Mouse (Mus musculus) heart, embryonic 16.5 days (tissue): ENCODE measurements at regions not wholly inside any gene's neighbourhood (a gene's known extent, or its start where the extent isn't known, plus 50 kb on each side); places are given as distances from the start of the nearest gene placed in this dataset.

Source experiments
- ATAC-seq: fragments of 200-750 bp; cut with Nextera tagmentation; replicated peaks from 2 replicates; pipeline ENCODE4 v1.8.0; 2017; ENCODE audit warnings: moderate number of reproducible peaks; ENCODE audit not compliant: insufficient read depth, low FRiP score; ENCODE audit errors: extremely low read depth
- H3K27ac ChIP-seq: fragments of 300-500 bp; sonication (generic); 2 replicates; pipeline ENCODE4 v1.5.1; 2014; ENCODE audit warnings: mild to moderate bottlenecking, low read length, control low read depth, moderate library complexity
- H3K27me3 ChIP-seq: fragments of 300-500 bp; sonication (generic); 2 replicates; pipeline ENCODE4 v1.6.1; 2014; ENCODE audit warnings: low read length, mixed read lengths; ENCODE audit not compliant: control insufficient read depth, insufficient read depth
- H3K36me3 ChIP-seq: fragments of 300-500 bp; sonication (generic); 2 replicates; pipeline ENCODE4 v1.6.1; 2014; ENCODE audit not compliant: control insufficient read depth, insufficient read depth
- H3K4me1 ChIP-seq: fragments of 300-500 bp; sonication (generic); 2 replicates; pipeline ENCODE4 v1.6.1; 2014; ENCODE audit warnings: low read length, mixed read lengths; ENCODE audit not compliant: control insufficient read depth, insufficient read depth
- H3K4me2 ChIP-seq: fragments of 300-500 bp; sonication (generic); 2 replicates; pipeline ENCODE4 v1.6.1; 2014; ENCODE audit warnings: low read depth, mild to moderate bottlenecking, control low read depth, low read length
- H3K4me3 ChIP-seq: fragments of 300-500 bp; sonication (generic); 2 replicates; pipeline ENCODE4 v1.5.1; 2014; ENCODE audit warnings: mild to moderate bottlenecking, control low read depth, low read length
- H3K9ac ChIP-seq: fragments of 300-500 bp; sonication (generic); 2 replicates; pipeline ENCODE4 v1.6.1; 2014; ENCODE audit warnings: low read length, control low read depth
- H3K9me3 ChIP-seq: fragments of 300-500 bp; sonication (generic); replicated peaks from 2 replicates; pipeline ENCODE4 v1.6.1; 2016; ENCODE audit warnings: low read length; ENCODE audit not compliant: control insufficient read depth
- WGBS: fragments of 180-500 bp; shearing (Covaris S2); extraction: QIAGEN DNeasy Blood & Tissue Kit; methylation state at CpG from one replicate; pipeline ENCODE4 v1.1.7; 2014; 5-methylcytosine and 5-hydroxymethylcytosine counted together

GRCm38 (mm10) chr7:134491326-134491725 is 105.9 kb upstream of the D7Ertd443e start:
- Histone ChIP-seq H3K27ac (no peak overlapping the region), H3K9ac (no peak overlapping the region)

GRCm38 (mm10) chr7:134497219-134497618 is 111.8 kb upstream of the D7Ertd443e start:
- no peak overlapping the region for H3K4me2 ChIP-seq
- no peaks in the 10 kb centered on the region for H3K27me3 ChIP-seq
- no peak overlapping the region for H3K4me3 ChIP-seq
- H3K9me3 ChIP-seq: no peaks in the 10 kb centered on the region
- no peaks in the 10 kb centered on the region for H3K36me3 ChIP-seq
- no peak overlapping the region for H3K9ac ChIP-seq
- H3K27ac ChIP-seq: no peak overlapping the region
- WGBS: 69% methylated on average over 11 of the region's 11 CpGs
- H3K4me1 ChIP-seq: peaks cover 11% of the 10 kb centered on the region
- ATAC-seq: no peak

More at GRCm38 (mm10) chr7:134491326-134491725, 105.9 kb upstream of the D7Ertd443e start:
- no peak overlapping the region for H3K4me2 ChIP-seq
- H3K9me3 ChIP-seq: no peaks in the 10 kb centered on the region
- H3K27me3 ChIP-seq: no peaks in the 10 kb centered on the region
- no peak overlapping the region for H3K4me3 ChIP-seq
- H3K36me3 ChIP-seq: no peaks in the 10 kb centered on the region
- 73% methylated on average over 4 of the region's 4 CpGs for WGBS
- H3K4me1 ChIP-seq: no peaks in the 10 kb centered on the region
- no peak for ATAC-seq

GRCm38 (mm10) chr7:134497870-134498269 is 112.4 kb upstream of the D7Ertd443e start:
- H3K4me2 ChIP-seq: no peak overlapping the region
- H3K4me1 ChIP-seq: peaks cover 11% of the 10 kb centered on the region
- no peaks in the 10 kb centered on the region for H3K27me3 ChIP-seq
- no peaks in the 10 kb centered on the region for H3K9me3 ChIP-seq
- no peaks in the 10 kb centered on the region for H3K36me3 ChIP-seq
- H3K27ac ChIP-seq: no peak overlapping the region
- H3K4me3 ChIP-seq: no peak overlapping the region
- WGBS: 75% methylated on average over 4 of the region's 4 CpGs
- no peak overlapping the region for H3K9ac ChIP-seq
- no peak for ATAC-seq

- WGBS: 32% methylated on average over 9 of the region's 9 CpGs
- Histone ChIP-seq H3K4me3 (peak overlapping the region; percentile 16; the same call in 1 of the 2 replicates), H3K27ac (peak overlapping the region; percentile 43; the same call in 1 of the 2 replicates), H3K9ac (peak overlapping the region; percentile 51), H3K4me2 (peak overlapping the region; percentile 51), H3K36me3 (no peaks in the 10 kb centered on the region), H3K4me1 (peaks cover 11% of the 10 kb centered on the region), H3K9me3 (no peaks in the 10 kb centered on the region), H3K27me3 (no peaks in the 10 kb centered on the region)
- peak; percentile 75 for ATAC-seq
Observed at GRCm38 (mm10) chr7:134498716-134499115, 113.3 kb upstream of the D7Ertd443e start.

- no peak overlapping the region for H3K27ac ChIP-seq
- no peaks in the 10 kb centered on the region for H3K27me3 ChIP-seq
- H3K9me3 ChIP-seq: no peaks in the 10 kb centered on the region
- no peaks in the 10 kb centered on the region for H3K36me3 ChIP-seq
- H3K4me3 ChIP-seq: peak overlapping the region; percentile 16; the same call in 1 of the 2 replicates
- peak overlapping the region; percentile 51 for H3K9ac ChIP-seq
- peak overlapping the region; percentile 51 for H3K4me2 ChIP-seq
- no peak for ATAC-seq
- 25% methylated on average over 4 of the region's 4 CpGs for WGBS
- peaks cover 11% of the 10 kb centered on the region for H3K4me1 ChIP-seq
Observed at GRCm38 (mm10) chr7:134499429-134499828, 114.0 kb upstream of the D7Ertd443e start.

GRCm38 (mm10) chr7:134500210-134500609 is 114.7 kb upstream of the D7Ertd443e start:
- Histone ChIP-seq H3K4me1 (peaks cover 11% of the 10 kb centered on the region), H3K27ac (no peak overlapping the region), H3K36me3 (no peaks in the 10 kb centered on the region), H3K4me3 (no peak overlapping the region), H3K4me2 (no peak overlapping the region), H3K9me3 (no peaks in the 10 kb centered on the region), H3K9ac (no peak overlapping the region), H3K27me3 (no peaks in the 10 kb centered on the region)
- WGBS: 49% methylated on average over 4 of the region's 4 CpGs
- no peak for ATAC-seq

GRCm38 (mm10) chr7:134501079-134501478 is 115.6 kb upstream of the D7Ertd443e start:
- no peak overlapping the region for H3K27ac ChIP-seq
- no peaks in the 10 kb centered on the region for H3K9me3 ChIP-seq
- H3K36me3 ChIP-seq: no peaks in the 10 kb centered on the region
- H3K9ac ChIP-seq: no peak overlapping the region
- H3K4me2 ChIP-seq: no peak overlapping the region
- H3K27me3 ChIP-seq: no peaks in the 10 kb centered on the region
- ATAC-seq: no peak
- 27% methylated on average over 1 of the region's 1 CpGs for WGBS
- H3K4me1 ChIP-seq: peaks cover 11% of the 10 kb centered on the region
- H3K4me3 ChIP-seq: no peak overlapping the region

GRCm38 (mm10) chr7:134510333-134510928 is 125.0 kb upstream of the D7Ertd443e start:
- H3K9me3 ChIP-seq: no peaks in the 10 kb centered on the region
- 68% methylated on average over 6 of the region's 6 CpGs for WGBS
- H3K4me1 ChIP-seq: no peaks in the 10 kb centered on the region
- ATAC-seq: no peak
- H3K36me3 ChIP-seq: no peaks in the 10 kb centered on the region
- no peak overlapping the region for H3K9ac ChIP-seq
- H3K27me3 ChIP-seq: no peaks in the 10 kb centered on the region
- no peak overlapping the region for H3K27ac ChIP-seq
- no peak overlapping the region for H3K4me2 ChIP-seq
- no peak overlapping the region for H3K4me3 ChIP-seq

GRCm38 (mm10) chr7:134519372-134519975 is 134.0 kb upstream of the D7Ertd443e start:
- ATAC-seq: no peak

More at GRCm38 (mm10) chr7:134519372-134519975, 134.0 kb upstream of the D7Ertd443e start:
- Histone ChIP-seq H3K36me3 (no peaks in the 10 kb centered on the region), H3K27ac (no peak overlapping the region), H3K4me3 (no peak overlapping the region), H3K27me3 (no peaks in the 10 kb centered on the region), H3K9me3 (no peaks in the 10 kb centered on the region), H3K9ac (no peak overlapping the region), H3K4me1 (no peaks in the 10 kb centered on the region), H3K4me2 (no peak overlapping the region)
- WGBS: 46% methylated on average over 9 of the region's 9 CpGs
